Mouse (Mus musculus) T-helper 1 cell (primary cell): ENCODE results near the gene Armh1.
"Not testable (repeated sequence)": the region's sequence is repeated elsewhere in the genome, so short reads cannot be mapped to it uniquely, and the experiment has no call there.

ENCODE experiments used
- in situ Hi-C: fragments of 300-600 bp; cut with MboI, MseI; formaldehyde crosslinking; loops from one replicate; pipeline ENCODE4 v1.15.1; 2025; ENCODE audit warnings: high pct_unique_total_duplicates

The Armh1 gene

GRCm38 (mm10) chr4:117225250-117225649, 26.7 kb downstream of the Armh1 start:
- in situ Hi-C loops: no loop called here

- in situ Hi-C loops: no loop called here
Observed at GRCm38 (mm10) chr4:117224122-117224521, 27.8 kb downstream of the Armh1 start.

GRCm38 (mm10) chr4:117223001-117223400, 28.9 kb downstream of the Armh1 start:
- in situ Hi-C loops: no loop called here

GRCm38 (mm10) chr4:117221836-117222235, 30.1 kb downstream of the Armh1 start:
- in situ Hi-C loops: no loop called here

- in situ Hi-C loops: no loop called here
Observed at GRCm38 (mm10) chr4:117220741-117221515, 31.0 kb downstream of the Armh1 start.

- in situ Hi-C loops: no loop called here
Observed at GRCm38 (mm10) chr4:117218517-117219219, 33.3 kb downstream of the Armh1 start.

- in situ Hi-C loops: no loop called here
Observed at GRCm38 (mm10) chr4:117217029-117217428, 34.9 kb downstream of the Armh1 start.

GRCm38 (mm10) chr4:117214250-117214649, 37.7 kb downstream of the Armh1 start:
- in situ Hi-C loops: no loop called here

GRCm38 (mm10) chr4:117210147-117211074, 41.5 kb downstream of the Armh1 start:
- in situ Hi-C loops: no loop called here

- in situ Hi-C loops: no loop called here
Observed at GRCm38 (mm10) chr4:117209592-117209991, 42.3 kb downstream of the Armh1 start.

- in situ Hi-C loops: no loop called here
Observed at GRCm38 (mm10) chr4:117202992-117203354, 49.0 kb downstream of the Armh1 start.

GRCm38 (mm10) chr4:117202046-117202991, 49.6 kb downstream of the Armh1 start:
- in situ Hi-C loops: no loop called here

- in situ Hi-C loops: no loop called here
Observed at GRCm38 (mm10) chr4:117191804-117192203, 60.1 kb downstream of the Armh1 start.

GRCm38 (mm10) chr4:117190660-117191059, 61.3 kb downstream of the Armh1 start:
- in situ Hi-C loops: no loop called here

GRCm38 (mm10) chr4:117189856-117190543, 61.9 kb downstream of the Armh1 start:
- in situ Hi-C loops: no loop called here

GRCm38 (mm10) chr4:117189382-117189855, 62.5 kb downstream of the Armh1 start:
- in situ Hi-C loops: no loop called here

- in situ Hi-C loops: no loop called here
Observed at GRCm38 (mm10) chr4:117188969-117189368, 63.0 kb downstream of the Armh1 start.

- in situ Hi-C loops: not testable (repeated sequence)
Observed at GRCm38 (mm10) chr4:117182759-117183096, 69.2 kb downstream of the Armh1 start.

- in situ Hi-C loops: no loop called here
Observed at GRCm38 (mm10) chr4:117181863-117182758, 69.8 kb downstream of the Armh1 start, which contains the start of gene Kif2c. Kif2c (minus strand) TSS chr4:117182639.
